Mouse (Mus musculus): ENCODE data around the gene Nr2e3.
"Not testable (repeated sequence)": the region's sequence is repeated elsewhere in the genome, so short reads cannot be mapped to it uniquely, and the experiment has no call there.

The Nr2e3 gene

GRCm38 (mm10) chr9:59949511-59949910 is 10.9 kb downstream of the Nr2e3 start:
- no peak for DNase-seq

GRCm38 (mm10) chr9:59948691-59949250 is 11.7 kb downstream of the Nr2e3 start:
- DNase-seq = no peak

- DNase-seq = no peak
These were observed 12.2 kb downstream of the Nr2e3 start for GRCm38 (mm10) chr9:59948226-59948625.

GRCm38 (mm10) chr9:59947271-59947670 is 13.2 kb downstream of the Nr2e3 start:
- no peak for DNase-seq

- DNase-seq = no peak
These were observed 15.2 kb downstream of the Nr2e3 start for GRCm38 (mm10) chr9:59945241-59945640.

- DNase-seq = no peak
These were observed 16.6 kb downstream of the Nr2e3 start for GRCm38 (mm10) chr9:59943826-59944225.

GRCm38 (mm10) chr9:59942501-59943085 is 17.9 kb downstream of the Nr2e3 start:
- DNase-seq = no peak

GRCm38 (mm10) chr9:59941885-59942350 is 18.5 kb downstream of the Nr2e3 start:
- DNase-seq = no peak

- DNase-seq = no peak
These were observed 19.3 kb downstream of the Nr2e3 start for GRCm38 (mm10) chr9:59940913-59941884.

- DNase-seq = no peak
These were observed 20.8 kb downstream of the Nr2e3 start for GRCm38 (mm10) chr9:59939691-59940090.

- DNase-seq = no peak
These were observed 21.9 kb downstream of the Nr2e3 start for GRCm38 (mm10) chr9:59938529-59938928.

- DNase-seq = not testable (repeated sequence)
These were observed 24.6 kb downstream of the Nr2e3 start for GRCm38 (mm10) chr9:59935866-59936265.

GRCm38 (mm10) chr9:59930248-59930647 is 30.2 kb downstream of the Nr2e3 start:
- no peak for DNase-seq

GRCm38 (mm10) chr9:59914761-59915160 is 45.7 kb downstream of the Nr2e3 start:
- no peak for DNase-seq

GRCm38 (mm10) chr9:59903382-59903781 is 57.1 kb downstream of the Nr2e3 start:
- no peak for DNase-seq

Data from right cerebral cortex, postnatal 25 days (tissue).